Mouse (Mus musculus): ENCODE measurements at regions not wholly inside any gene's neighbourhood (a gene's known extent, or its start where the extent isn't known, plus 50 kb on each side); places are given as distances from the start of the nearest gene placed in this dataset.

- WGBS, result 79% methylated on average over 3 of the region's 3 CpGs
- Histone ChIP-seq H3K36me3 (replicated peaks; ENCODE audit: control insufficient read depth, insufficient read depth) (no peaks in the 10 kb centered on the region), H3K27me3 (ENCODE audit: control insufficient read depth, insufficient read depth, low read length) (no peaks in the 10 kb centered on the region), H3K27ac (no peak overlapping the region), H3K4me1 (replicated peaks; ENCODE audit: control insufficient read depth, insufficient read depth, low read length) (no peaks in the 10 kb centered on the region), H3K4me3 (replicated peaks; ENCODE audit: low read length) (no peak overlapping the region), H3K4me2 (replicated peaks) (no peak overlapping the region), H3K9ac (no peak overlapping the region), H3K9me3 (ENCODE audit: control insufficient read depth, low read length) (no peaks in the 10 kb centered on the region)
- no peak for DNase-seq (ENCODE audit: low spot score)
- no peak for ATAC-seq (ENCODE audit: low FRiP score)
Observed at GRCm38 (mm10) chr12:49449396-49449795, 64.4 kb downstream of the Gm43517 start.

GRCm38 (mm10) chr12:49468059-49468458, 83.1 kb downstream of the Gm43517 start:
- no peak overlapping the region for H3K27ac ChIP-seq
- no peaks in the 10 kb centered on the region for H3K4me1 ChIP-seq (replicated peaks; ENCODE audit: control insufficient read depth, insufficient read depth, low read length)
- no peaks in the 10 kb centered on the region for H3K36me3 ChIP-seq (replicated peaks; ENCODE audit: control insufficient read depth, insufficient read depth)
- H3K9ac ChIP-seq, result no peak overlapping the region
- H3K27me3 ChIP-seq (ENCODE audit: control insufficient read depth, insufficient read depth, low read length), result no peaks in the 10 kb centered on the region
- no peak for DNase-seq (ENCODE audit: low spot score)
- no peaks in the 10 kb centered on the region for H3K9me3 ChIP-seq (ENCODE audit: control insufficient read depth, low read length)
- 93% methylated on average over 1 of the region's 1 CpGs for WGBS
- H3K4me2 ChIP-seq (replicated peaks), result no peak overlapping the region
- no peak for ATAC-seq (ENCODE audit: low FRiP score)
- H3K4me3 ChIP-seq (replicated peaks; ENCODE audit: low read length), result no peak overlapping the region

GRCm38 (mm10) chr12:49473371-49473770, 88.4 kb downstream of the Gm43517 start:
- DNase-seq (ENCODE audit: low spot score) (no peak), ATAC-seq (ENCODE audit: low FRiP score) (no peak)
- H3K9ac ChIP-seq, result no peak overlapping the region
- 85% methylated on average over 3 of the region's 3 CpGs for WGBS
- no peak overlapping the region for H3K4me2 ChIP-seq (replicated peaks)
- H3K27me3 ChIP-seq (ENCODE audit: control insufficient read depth, insufficient read depth, low read length), result no peaks in the 10 kb centered on the region
- no peaks in the 10 kb centered on the region for H3K36me3 ChIP-seq (replicated peaks; ENCODE audit: control insufficient read depth, insufficient read depth)
- H3K9me3 ChIP-seq (ENCODE audit: control insufficient read depth, low read length), result no peaks in the 10 kb centered on the region
- no peak overlapping the region for H3K4me3 ChIP-seq (replicated peaks; ENCODE audit: low read length)
- no peak overlapping the region for H3K27ac ChIP-seq
- no peaks in the 10 kb centered on the region for H3K4me1 ChIP-seq (replicated peaks; ENCODE audit: control insufficient read depth, insufficient read depth, low read length)

DNA sequence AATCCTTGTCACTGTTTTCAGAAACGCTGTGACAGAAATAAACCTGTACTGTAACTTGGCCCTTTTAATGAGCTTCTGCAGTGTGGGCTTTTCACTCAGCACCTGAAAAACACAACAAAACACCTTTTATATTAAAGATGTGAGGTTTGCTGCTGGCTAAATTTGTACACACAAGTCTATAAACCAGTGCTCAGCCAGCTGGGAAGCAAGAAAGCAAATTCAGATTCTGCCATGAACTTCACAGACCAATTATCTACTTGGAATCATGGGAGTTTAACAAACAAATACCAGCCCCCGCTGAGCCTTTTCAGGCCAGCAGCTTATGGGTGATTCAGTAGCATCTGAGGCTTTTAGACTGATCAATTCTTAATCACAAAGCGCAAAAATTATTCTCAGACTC, 95.7 kb downstream of the Gm43517 start:
- Histone ChIP-seq H3K27me3 (ENCODE audit: control insufficient read depth, insufficient read depth, low read length) (no peaks in the 10 kb centered on the region), H3K4me1 (replicated peaks; ENCODE audit: control insufficient read depth, insufficient read depth, low read length) (0 out of 2 replicates have a peak, but pooled peaks cover 11% of the 10 kb centered on the region), H3K27ac (0 out of 2 replicates have a peak overlapping the region, but pooled peaks have one; percentile 26), H3K4me2 (replicated peaks) (peak overlapping the region; percentile 10; the same call in 1 of the 2 replicates), H3K9me3 (ENCODE audit: control insufficient read depth, low read length) (no peaks in the 10 kb centered on the region), H3K4me3 (replicated peaks; ENCODE audit: low read length) (no peak overlapping the region), H3K36me3 (replicated peaks; ENCODE audit: control insufficient read depth, insufficient read depth) (no peaks in the 10 kb centered on the region), H3K9ac (no peak overlapping the region)
- no peak for DNase-seq (ENCODE audit: low spot score)
- WGBS, result 45% methylated on average over 3 of the region's 3 CpGs
- ATAC-seq (ENCODE audit: low FRiP score), result no peak

- Histone ChIP-seq H3K9me3 (ENCODE audit: control insufficient read depth, low read length) (no peaks in the 10 kb centered on the region), H3K27me3 (ENCODE audit: control insufficient read depth, insufficient read depth, low read length) (no peaks in the 10 kb centered on the region), H3K4me1 (replicated peaks; ENCODE audit: control insufficient read depth, insufficient read depth, low read length) (0 out of 2 replicates have a peak, but pooled peaks cover 11% of the 10 kb centered on the region), H3K9ac (no peak overlapping the region), H3K4me3 (replicated peaks; ENCODE audit: low read length) (no peak overlapping the region), H3K36me3 (replicated peaks; ENCODE audit: control insufficient read depth, insufficient read depth) (no peaks in the 10 kb centered on the region), H3K4me2 (replicated peaks) (peak overlapping the region; percentile 10; the same call in 1 of the 2 replicates), H3K27ac (no peak overlapping the region)
- WGBS, result 52% methylated on average over 8 of the region's 8 CpGs
- no peak for ATAC-seq (ENCODE audit: low FRiP score)
- DNase-seq (ENCODE audit: low spot score), result no peak
Observed at GRCm38 (mm10) chr12:49481151-49481550, 96.2 kb downstream of the Gm43517 start.

- H3K27ac ChIP-seq, result no peak overlapping the region
- DNase-seq (ENCODE audit: low spot score), result no peak
- H3K27me3 ChIP-seq (ENCODE audit: control insufficient read depth, insufficient read depth, low read length), result no peaks in the 10 kb centered on the region
- 0 out of 2 replicates have a peak, but pooled peaks cover 11% of the 10 kb centered on the region for H3K4me1 ChIP-seq (replicated peaks; ENCODE audit: control insufficient read depth, insufficient read depth, low read length)
- no peak overlapping the region for H3K4me3 ChIP-seq (replicated peaks; ENCODE audit: low read length)
- ATAC-seq (ENCODE audit: low FRiP score), result no peak
- H3K9me3 ChIP-seq (ENCODE audit: control insufficient read depth, low read length), result no peaks in the 10 kb centered on the region
- 86% methylated on average over 4 of the region's 4 CpGs for WGBS
- no peak overlapping the region for H3K4me2 ChIP-seq (replicated peaks)
- H3K36me3 ChIP-seq (replicated peaks; ENCODE audit: control insufficient read depth, insufficient read depth), result no peaks in the 10 kb centered on the region
- H3K9ac ChIP-seq, result no peak overlapping the region
Observed at GRCm38 (mm10) chr12:49482367-49482766, 97.4 kb downstream of the Gm43517 start.

GRCm38 (mm10) chr12:49484070-49484770, 99.2 kb downstream of the Gm43517 start:
- WGBS, result 19% methylated on average over 4 of the region's 4 CpGs

GRCm38 (mm10) chr12:49513131-49513530, 128.2 kb downstream of the Gm43517 start:
- Histone ChIP-seq H3K27ac (no peak overlapping the region), H3K27me3 (ENCODE audit: control insufficient read depth, insufficient read depth, low read length) (no peaks in the 10 kb centered on the region), H3K4me3 (replicated peaks; ENCODE audit: low read length) (no peak overlapping the region), H3K36me3 (replicated peaks; ENCODE audit: control insufficient read depth, insufficient read depth) (no peaks in the 10 kb centered on the region), H3K9ac (no peak overlapping the region), H3K4me1 (replicated peaks; ENCODE audit: control insufficient read depth, insufficient read depth, low read length) (no peaks in the 10 kb centered on the region), H3K9me3 (ENCODE audit: control insufficient read depth, low read length) (no peaks in the 10 kb centered on the region), H3K4me2 (replicated peaks) (no peak overlapping the region)
- no peak for ATAC-seq (ENCODE audit: low FRiP score)
- DNase-seq (ENCODE audit: low spot score), result no peak

More at GRCm38 (mm10) chr12:49484070-49484770, 99.2 kb downstream of the Gm43517 start:
- no peaks in the 10 kb centered on the region for H3K36me3 ChIP-seq (replicated peaks; ENCODE audit: control insufficient read depth, insufficient read depth)
- no peak overlapping the region for H3K27ac ChIP-seq
- ATAC-seq (ENCODE audit: low FRiP score) (peak; percentile 88), DNase-seq (ENCODE audit: low spot score) (no peak)
- H3K27me3 ChIP-seq (ENCODE audit: control insufficient read depth, insufficient read depth, low read length), result no peaks in the 10 kb centered on the region
- no peak overlapping the region for H3K9ac ChIP-seq
- no peak overlapping the region for H3K4me3 ChIP-seq (replicated peaks; ENCODE audit: low read length)
- H3K9me3 ChIP-seq (ENCODE audit: control insufficient read depth, low read length), result no peaks in the 10 kb centered on the region
- 0 out of 2 replicates have a peak, but pooled peaks cover 11% of the 10 kb centered on the region for H3K4me1 ChIP-seq (replicated peaks; ENCODE audit: control insufficient read depth, insufficient read depth, low read length)
- no peak overlapping the region for H3K4me2 ChIP-seq (replicated peaks)

DNA sequence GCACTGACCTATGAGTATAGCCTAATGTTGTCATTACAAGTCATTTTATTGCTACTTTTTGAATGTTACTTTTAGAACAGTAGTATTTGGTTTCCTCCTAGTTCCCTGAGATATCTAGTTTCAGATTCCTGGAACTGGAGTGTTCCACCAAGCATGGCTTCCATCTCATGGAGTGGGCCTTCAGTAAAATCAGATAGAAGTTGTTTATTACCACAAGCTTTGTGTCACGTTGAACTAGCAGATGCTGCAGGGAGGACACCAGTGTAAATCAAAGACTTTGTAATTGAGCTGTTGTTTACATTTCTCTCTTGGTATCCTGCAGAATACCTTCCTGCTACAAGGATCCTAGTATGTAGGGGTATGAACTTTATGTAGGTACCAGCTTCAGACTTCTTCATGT, 129.6 kb downstream of the Gm43517 start:
- Histone ChIP-seq H3K9ac (no peak overlapping the region), H3K4me3 (replicated peaks; ENCODE audit: low read length) (no peak overlapping the region), H3K27me3 (ENCODE audit: control insufficient read depth, insufficient read depth, low read length) (no peaks in the 10 kb centered on the region), H3K36me3 (replicated peaks; ENCODE audit: control insufficient read depth, insufficient read depth) (no peaks in the 10 kb centered on the region), H3K9me3 (ENCODE audit: control insufficient read depth, low read length) (no peaks in the 10 kb centered on the region), H3K4me1 (replicated peaks; ENCODE audit: control insufficient read depth, insufficient read depth, low read length) (no peaks in the 10 kb centered on the region), H3K4me2 (replicated peaks) (no peak overlapping the region), H3K27ac (no peak overlapping the region)
- ATAC-seq (ENCODE audit: low FRiP score), result no peak
- DNase-seq (ENCODE audit: low spot score), result no peak
- 67% methylated on average over 1 of the region's 1 CpGs for WGBS
